Mouse (Mus musculus) small intestine, adult 2 months (tissue): ENCODE results near the gene Klf7. TPM values are rescaled to one million over a fixed set of nuclear protein-coding genes. Genes with fewer than 3 reads are reported as not detected.

Experiments
- H3K27ac ChIP-seq: fragments of 200-500 bp; 2 replicates; pipeline ENCODE4 v1.5.1; 2012; ENCODE audit warnings: low read depth, low read length, control low read depth, inconsistent platforms; ENCODE audit not compliant: insufficient read depth
- H3K27me3 ChIP-seq: fragments of 200-500 bp; 2 replicates; pipeline ENCODE4 v1.6.1; 2012; ENCODE audit warnings: mild to moderate bottlenecking, moderate library complexity, low read length, inconsistent platforms; ENCODE audit not compliant: control insufficient read depth, insufficient read depth
- H3K36me3 ChIP-seq: fragments of 200-500 bp; 2 replicates; pipeline ENCODE4 v1.6.1; 2012; ENCODE audit warnings: mild to moderate bottlenecking, low read length, control low read depth, inconsistent platforms; ENCODE audit not compliant: control insufficient read depth, insufficient read depth
- H3K4me1 ChIP-seq: fragments of 200-500 bp; 2 replicates; pipeline ENCODE4 v1.6.1; 2012; ENCODE audit warnings: low read length, inconsistent platforms, mixed read lengths; ENCODE audit not compliant: control insufficient read depth, insufficient read depth, insufficient read length
- H3K4me3 ChIP-seq: fragments of 200-500 bp; 2 replicates; pipeline ENCODE4 v1.5.1; 2012; ENCODE audit warnings: low read depth, mild to moderate bottlenecking, control low read depth, inconsistent platforms, low read length, moderate library complexity
- CTCF ChIP-seq: fragments of 200-500 bp; IDR thresholded peaks from 2 replicates; pipeline ENCODE4 v1.5.1; 2012; ENCODE audit warnings: low read depth, mild to moderate bottlenecking, control low read depth, inconsistent platforms, low read length, moderate library complexity, mixed read lengths; ENCODE audit not compliant: insufficient replicate concordance, insufficient read length; ENCODE audit errors: extremely low read depth
- POLR2A ChIP-seq: fragments of 200-500 bp; IDR thresholded peaks from 2 replicates; pipeline ENCODE4 v1.6.1; 2012; ENCODE audit warnings: low read depth, mild to moderate bottlenecking, control low read depth, inconsistent platforms, low read length, moderate library complexity
- WGBS: fragments of 180-500 bp; shearing (Covaris S2); methylation state at CpG from one replicate; pipeline ENCODE4 v1.1.7; 2018; 5-methylcytosine and 5-hydroxymethylcytosine counted together
- polyA plus RNA-seq: library from polyadenylated mRNA; depleted of rRNA; stranded (reverse); fragments of >200 nt; gene quantifications from 2 replicates; pipeline ENCODE4 v1.2.3, GENCODE M21; 2012

The Klf7 gene
- polyA plus RNA-seq, 1 experiment = 4.1 TPM

GRCm38 (mm10) chr1:64019127-64019635 is 102.9 kb downstream of the Klf7 start:
- Histone ChIP-seq H3K4me1 (no peaks in the 10 kb centered on the region; the same call in 1 of the 2 replicates), H3K4me3 (no peak overlapping the region), H3K36me3 (no peaks in the 10 kb centered on the region), H3K27ac (0 out of 2 replicates have a peak overlapping the region, but pooled peaks have one; percentile 45), H3K27me3 (no peaks in the 10 kb centered on the region)
- 73% methylated on average over 6 of the region's 6 CpGs for WGBS
- TF ChIP-seq POLR2A (no peak), CTCF (no peak)

- TF ChIP-seq POLR2A = no peak
- no peak for TF ChIP-seq CTCF
Observed at GRCm38 (mm10) chr1:64018466-64019077, 103.5 kb downstream of the Klf7 start.

GRCm38 (mm10) chr1:64014091-64014490 is 108.0 kb downstream of the Klf7 start:
- Histone ChIP-seq H3K4me1 (no peaks in the 10 kb centered on the region), H3K36me3 (no peaks in the 10 kb centered on the region), H3K27me3 (no peaks in the 10 kb centered on the region), H3K4me3 (no peak overlapping the region), H3K27ac (no peak overlapping the region)
- 93% methylated on average over 1 of the region's 1 CpGs for WGBS
- TF ChIP-seq CTCF = no peak
- TF ChIP-seq POLR2A = no peak

More at GRCm38 (mm10) chr1:64018466-64019077, 103.5 kb downstream of the Klf7 start:
- no peaks in the 10 kb centered on the region for H3K27me3 ChIP-seq
- no peak overlapping the region for H3K4me3 ChIP-seq
- H3K27ac ChIP-seq = peak overlapping the region; percentile 45
- 55% methylated on average over 16 of the region's 16 CpGs for WGBS
- no peaks in the 10 kb centered on the region for H3K36me3 ChIP-seq
- no peaks in the 10 kb centered on the region; the same call in 1 of the 2 replicates for H3K4me1 ChIP-seq

GRCm38 (mm10) chr1:64008994-64009393 is 113.1 kb downstream of the Klf7 start:
- Histone ChIP-seq H3K36me3 (no peaks in the 10 kb centered on the region), H3K27me3 (no peaks in the 10 kb centered on the region), H3K4me1 (no peaks in the 10 kb centered on the region), H3K4me3 (no peak overlapping the region), H3K27ac (no peak overlapping the region)
- TF ChIP-seq POLR2A = no peak
- no peak for TF ChIP-seq CTCF
- WGBS = 77% methylated on average over 2 of the region's 2 CpGs

GRCm38 (mm10) chr1:64008031-64008430 is 114.1 kb downstream of the Klf7 start:
- TF ChIP-seq POLR2A (no peak), CTCF (no peak)

GRCm38 (mm10) chr1:64005194-64005593 is 116.9 kb downstream of the Klf7 start:
- Histone ChIP-seq H3K4me1 (no peaks in the 10 kb centered on the region), H3K36me3 (no peaks in the 10 kb centered on the region), H3K27ac (no peak overlapping the region), H3K27me3 (no peaks in the 10 kb centered on the region), H3K4me3 (no peak overlapping the region)
- WGBS = 79% methylated on average over 2 of the region's 2 CpGs
- TF ChIP-seq CTCF (no peak), POLR2A (no peak)

More at GRCm38 (mm10) chr1:64008031-64008430, 114.1 kb downstream of the Klf7 start:
- Histone ChIP-seq H3K27me3 (no peaks in the 10 kb centered on the region), H3K36me3 (no peaks in the 10 kb centered on the region), H3K27ac (no peak overlapping the region), H3K4me3 (no peak overlapping the region), H3K4me1 (no peaks in the 10 kb centered on the region)

- WGBS = 49% methylated on average over 9 of the region's 9 CpGs
- Histone ChIP-seq H3K4me1 (no peaks in the 10 kb centered on the region), H3K27ac (no peak overlapping the region), H3K27me3 (no peaks in the 10 kb centered on the region), H3K4me3 (no peak overlapping the region), H3K36me3 (no peaks in the 10 kb centered on the region)
- TF ChIP-seq CTCF (no peak), POLR2A (no peak)
Observed at GRCm38 (mm10) chr1:64003525-64004291, 118.4 kb downstream of the Klf7 start.
